In genomic region chr1:160410822-160411221, GRCm38 (mm10) we compare ENCODE assay signal across 8 mouse cellular contexts.
DNase-seq lines count a peak whose midpoint lies in the region; ATAC-seq and TF ChIP-seq lines count a peak whose summit lies in the region.

No protein-coding gene starts in this region.

- H3K27me3 ChIP-seq in heart, postnatal 0 days (ENCODE audit: control insufficient read depth, insufficient read depth, low read length): no peaks in the 10 kb centered on the region
- H3K27me3 ChIP-seq in heart, embryonic 11.5 days (ENCODE audit: control insufficient read depth, insufficient read depth, low read length): no peaks in the 10 kb centered on the region

- H3K9ac ChIP-seq in heart, postnatal 0 days (replicated peaks; ENCODE audit: low read depth, low read length): no peak overlapping the region
- no peak overlapping the region for H3K9ac ChIP-seq in heart, embryonic 11.5 days (ENCODE audit: low read depth, low read length)

- ATAC-seq in heart, postnatal 0 days (ENCODE audit: insufficient read depth, low read depth): no peak
- ATAC-seq in heart, embryonic 11.5 days (replicated peaks; ENCODE audit: insufficient number of reproducible peaks, low FRiP score, low TSS enrichment): no peak
- no peak for ATAC-seq in megakaryocyte-erythroid progenitor cell, adult 5-6 weeks (replicated peaks; ENCODE audit: low FRiP score, low TSS enrichment, poor library complexity, severe bottlenecking)

- no peaks in the 10 kb centered on the region for H3K4me1 ChIP-seq in heart, postnatal 0 days (ENCODE audit: control insufficient read depth, insufficient read depth)
- H3K4me1 ChIP-seq in heart, embryonic 11.5 days (ENCODE audit: control insufficient read depth, insufficient read depth, low read length): no peaks in the 10 kb centered on the region

- intact Hi-C loops in left cerebral cortex, postnatal 14 days (cut with DNase I): no loop called here

- no peaks in the 10 kb centered on the region for H3K36me3 ChIP-seq in heart, postnatal 0 days (replicated peaks; ENCODE audit: control insufficient read depth, insufficient read depth, low read length)
- H3K36me3 ChIP-seq in heart, embryonic 11.5 days (ENCODE audit: control insufficient read depth, insufficient read depth, low read length): no peaks in the 10 kb centered on the region

- H3K27ac ChIP-seq in heart, postnatal 0 days (ENCODE audit: low read depth): no peak overlapping the region
- no peak overlapping the region for H3K27ac ChIP-seq in heart, embryonic 11.5 days (ENCODE audit: low read depth, low read length)

- no peak for DNase-seq in heart, postnatal 0 days (ENCODE audit: low spot score)
- DNase-seq in 416B (ENCODE audit: low read depth): peak; percentile 42
- DNase-seq in cerebellum, adult 11 months: peak; percentile 22
- peak; percentile 43 to 53 for DNase-seq in left cerebral cortex, postnatal 14 days (ENCODE audit: low spot score in 2 of 2)
- DNase-seq in urinary bladder, postnatal 36 days (ENCODE audit: low spot score in 2 of 2): no peak
- no peak for DNase-seq in thymus, postnatal 10 days (ENCODE audit: low spot score in 2 of 2)

- H3K9me3 ChIP-seq in heart, postnatal 0 days (replicated peaks; ENCODE audit: control insufficient read depth, low read length): no peaks in the 10 kb centered on the region
- H3K9me3 ChIP-seq in heart, embryonic 11.5 days (replicated peaks; ENCODE audit: control insufficient read depth, low read length): no peaks in the 10 kb centered on the region

- H3K4me3 ChIP-seq in heart, postnatal 0 days (ENCODE audit: low read depth, low read length): no peak overlapping the region
- H3K4me3 ChIP-seq in heart, embryonic 11.5 days (ENCODE audit: low read depth, low read length): no peak overlapping the region

- TF ChIP-seq EP300 in heart, postnatal 0 days (IDR thresholded peaks at IDR 0.05; ENCODE audit: low read depth): no peak

- H3K4me2 ChIP-seq in heart, postnatal 0 days (ENCODE audit: low read depth, low read length): no peak overlapping the region
- H3K4me2 ChIP-seq in heart, embryonic 11.5 days: no peak overlapping the region

- TF ChIP-seq CTCF in heart, postnatal 0 days (IDR thresholded peaks at IDR 0.05; ENCODE audit: low read depth): peak; percentile 55

- WGBS in heart, postnatal 0 days: 20% methylated on average over 5 of the region's 5 CpGs
- WGBS in heart, embryonic 11.5 days (ENCODE audit: insufficient replicate concordance): 31% methylated on average over 5 of the region's 5 CpGs

Comparison
In these comparisons a context has a peak if more than half of its experiments do, and no peak if none do; other contexts are left out.
1. DNase-seq: peak in 416B (single experiment), cerebellum, adult 11 months (single experiment) and left cerebral cortex, postnatal 14 days (2 of 2); none in heart, postnatal 0 days (single experiment), urinary bladder, postnatal 36 days (0 of 2) and thymus, postnatal 10 days (0 of 2).